Mouse (Mus musculus): ENCODE measurements at regions not wholly inside any gene's neighbourhood (a gene's known extent, or its start where the extent isn't known, plus 50 kb on each side); places are given as distances from the start of the nearest gene placed in this dataset.

GRCm38 (mm10) chr2:117944942-117945341, 166.7 kb upstream of the Thbs1 start:
- TF ChIP-seq GATA1 (IDR thresholded peaks at IDR 0.05; ENCODE audit: low read length) (no peak), TAL1 (IDR thresholded peaks at IDR 0.05; ENCODE audit: low read length) (no peak)

Data from erythroblast, embryonic 14.5 days (primary cell).